Mouse (Mus musculus): Measurements from ENCODE around the gene Abcc4. TPM values are rescaled to one million over a fixed set of nuclear protein-coding genes. Genes with fewer than 3 reads are reported as not detected.

Gene Abcc4
- polyA plus RNA-seq, 1 experiment from 2014 or later = 2.0 TPM

DNA sequence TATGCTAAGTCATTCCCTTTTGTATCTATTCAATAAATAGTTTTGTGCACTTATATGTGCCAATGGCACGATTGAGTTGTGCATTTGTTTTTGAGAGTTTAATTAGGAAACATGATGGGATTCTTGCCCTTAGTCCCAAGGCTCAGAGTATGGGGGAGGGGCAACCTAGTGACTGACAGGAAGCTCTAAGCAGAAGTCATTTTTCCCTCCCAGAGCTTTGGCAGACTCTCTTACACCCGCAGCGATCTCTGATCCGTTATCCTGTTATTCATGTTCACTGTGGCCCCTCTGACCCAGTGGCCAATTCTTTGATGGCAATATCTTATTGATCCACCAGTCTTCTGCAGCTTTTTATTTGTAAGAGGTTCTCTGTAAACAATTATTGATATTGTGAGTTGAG is 253.4 kb downstream of the Abcc4 start:
- Histone ChIP-seq H3K4me2 (ENCODE audit: low read depth, low read length) (no peak overlapping the region), H3K4me1 (ENCODE audit: control insufficient read depth, insufficient read depth, low read length) (no peaks in the 10 kb centered on the region), H3K9ac (replicated peaks; ENCODE audit: low read depth, low read length) (no peak overlapping the region), H3K4me3 (ENCODE audit: low read depth, low read length) (no peak overlapping the region), H3K9me3 (ENCODE audit: control insufficient read depth, low read length) (no peaks in the 10 kb centered on the region), H3K27ac (ENCODE audit: low read depth, low read length) (no peak overlapping the region), H3K27me3 (ENCODE audit: control insufficient read depth, insufficient read depth, low read length) (no peaks in the 10 kb centered on the region), H3K36me3 (ENCODE audit: control insufficient read depth, insufficient read depth, low read length) (no peaks in the 10 kb centered on the region)
- no peak for ATAC-seq (ENCODE audit: low read depth)
- 79% methylated on average over 4 of the region's 4 CpGs for WGBS

DNA sequence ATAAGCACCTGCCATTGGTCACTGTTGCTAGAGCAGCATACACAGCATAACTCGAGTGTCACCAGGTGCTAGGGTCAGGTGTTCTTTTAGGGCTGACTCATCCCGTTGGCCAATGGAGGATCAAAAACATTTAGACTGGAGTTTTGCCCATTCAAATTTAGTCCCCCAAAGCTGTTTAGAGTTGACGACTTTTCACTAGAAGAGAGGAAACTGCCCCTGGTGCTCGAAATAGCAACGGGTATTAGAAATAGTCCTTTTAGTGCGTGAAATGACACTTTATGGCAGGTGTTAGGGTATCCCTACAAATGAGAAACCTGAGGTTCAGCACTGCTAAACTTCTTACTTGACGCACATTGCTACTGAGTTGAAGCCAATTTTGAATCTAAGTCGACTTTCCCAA is 265.9 kb downstream of the Abcc4 start:
- Histone ChIP-seq H3K36me3 (ENCODE audit: control insufficient read depth, insufficient read depth, low read length) (no peaks in the 10 kb centered on the region), H3K9ac (replicated peaks; ENCODE audit: low read depth, low read length) (no peak overlapping the region), H3K4me1 (ENCODE audit: control insufficient read depth, insufficient read depth, low read length) (no peaks in the 10 kb centered on the region), H3K4me2 (ENCODE audit: low read depth, low read length) (no peak overlapping the region), H3K4me3 (ENCODE audit: low read depth, low read length) (no peak overlapping the region), H3K27ac (ENCODE audit: low read depth, low read length) (no peak overlapping the region), H3K9me3 (ENCODE audit: control insufficient read depth, low read length) (no peaks in the 10 kb centered on the region), H3K27me3 (ENCODE audit: control insufficient read depth, insufficient read depth, low read length) (peaks cover 5% of the 10 kb centered on the region; the same call in 1 of the 2 replicates)
- 75% methylated on average over 8 of the region's 8 CpGs for WGBS
- ATAC-seq (ENCODE audit: low read depth) = no peak

DNA sequence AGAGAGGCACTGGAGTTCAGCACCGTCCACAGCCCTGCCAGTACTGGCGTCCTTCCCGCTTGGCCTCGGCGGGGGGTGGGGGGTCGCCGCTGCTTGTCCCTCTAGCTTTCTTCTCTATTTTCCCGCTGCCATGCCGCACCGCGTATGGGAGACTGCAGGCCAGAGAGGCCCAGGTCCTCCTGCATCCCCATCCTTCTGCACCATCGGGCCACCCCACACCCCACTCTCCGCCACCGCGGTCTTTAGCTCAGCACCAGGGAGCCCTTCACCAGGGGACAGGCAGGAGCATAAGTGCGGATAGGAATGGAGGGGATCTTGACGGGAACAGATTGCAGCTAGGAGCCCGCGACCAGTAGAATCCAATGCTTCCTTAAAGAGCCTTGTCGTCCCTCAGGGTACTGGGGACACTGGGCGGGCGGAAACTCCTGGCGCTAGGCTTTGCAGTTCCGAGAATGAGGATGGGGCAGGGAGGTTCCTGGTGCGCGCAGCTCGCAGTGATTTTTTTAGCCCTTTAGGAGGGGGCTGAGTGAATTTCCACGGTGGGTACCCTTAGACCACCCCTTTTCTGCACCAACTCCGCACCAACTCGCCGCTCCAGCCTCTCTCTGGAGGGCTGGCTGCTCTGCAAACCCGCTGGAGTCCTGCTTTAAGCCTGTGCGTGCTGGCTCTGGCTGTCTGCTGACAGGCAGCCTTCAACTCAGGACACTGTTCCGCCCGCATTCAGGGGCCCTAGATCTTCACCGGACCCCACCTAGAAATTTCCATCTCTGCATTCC is 268.7 kb downstream of the Abcc4 start:
- H3K9me3 ChIP-seq (ENCODE audit: control insufficient read depth, low read length) = no peaks in the 10 kb centered on the region

DNA sequence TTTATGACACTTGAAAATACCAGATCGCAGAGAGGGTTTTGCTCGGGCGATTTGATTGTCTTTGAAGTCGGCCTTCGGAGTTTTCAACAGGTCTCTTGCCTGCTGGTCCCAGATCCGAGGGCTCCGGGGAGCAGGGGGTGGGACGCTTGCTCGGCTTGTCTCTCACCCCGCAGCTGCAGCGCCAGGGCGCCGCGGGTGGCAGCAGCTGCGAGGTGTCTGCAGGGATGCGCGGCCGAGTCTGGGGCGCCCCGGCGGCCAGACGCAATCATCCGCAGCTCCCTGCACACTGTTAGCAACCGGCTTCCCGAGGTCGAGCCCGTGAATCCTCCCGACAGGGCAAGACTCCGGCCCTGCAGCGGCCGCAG is 269.2 kb downstream of the Abcc4 start:
- under 1% methylated on average over 31 of the region's 31 CpGs for WGBS
- Histone ChIP-seq H3K4me2 (ENCODE audit: low read depth, low read length) (peak overlapping the region; percentile 94), H3K36me3 (ENCODE audit: control insufficient read depth, insufficient read depth, low read length) (no peaks in the 10 kb centered on the region), H3K4me1 (ENCODE audit: control insufficient read depth, insufficient read depth, low read length) (no peaks in the 10 kb centered on the region), H3K9me3 (ENCODE audit: control insufficient read depth, low read length) (no peaks in the 10 kb centered on the region), H3K27me3 (ENCODE audit: control insufficient read depth, insufficient read depth, low read length) (peaks cover 8% of the 10 kb centered on the region), H3K27ac (ENCODE audit: low read depth, low read length) (peak overlapping the region; percentile 66), H3K9ac (replicated peaks; ENCODE audit: low read depth, low read length) (peak overlapping the region; percentile 52), H3K4me3 (ENCODE audit: low read depth, low read length) (peak overlapping the region; percentile 44)
- ATAC-seq (ENCODE audit: low read depth) = peak; percentile 87

More for the DNA sequence above, 268.7 kb downstream of the Abcc4 start:
- WGBS = under 1% methylated on average over 36 of the region's 36 CpGs
- Histone ChIP-seq H3K4me3 (ENCODE audit: low read depth, low read length) (peak overlapping the region; percentile 44), H3K27ac (ENCODE audit: low read depth, low read length) (peak overlapping the region; percentile 66), H3K36me3 (ENCODE audit: control insufficient read depth, insufficient read depth, low read length) (no peaks in the 10 kb centered on the region), H3K4me1 (ENCODE audit: control insufficient read depth, insufficient read depth, low read length) (no peaks in the 10 kb centered on the region), H3K4me2 (ENCODE audit: low read depth, low read length) (peak overlapping the region; percentile 94), H3K27me3 (ENCODE audit: control insufficient read depth, insufficient read depth, low read length) (peaks cover 8% of the 10 kb centered on the region), H3K9ac (replicated peaks; ENCODE audit: low read depth, low read length) (peak overlapping the region; percentile 52)
- peak; percentile 78 for ATAC-seq (ENCODE audit: low read depth)

DNA sequence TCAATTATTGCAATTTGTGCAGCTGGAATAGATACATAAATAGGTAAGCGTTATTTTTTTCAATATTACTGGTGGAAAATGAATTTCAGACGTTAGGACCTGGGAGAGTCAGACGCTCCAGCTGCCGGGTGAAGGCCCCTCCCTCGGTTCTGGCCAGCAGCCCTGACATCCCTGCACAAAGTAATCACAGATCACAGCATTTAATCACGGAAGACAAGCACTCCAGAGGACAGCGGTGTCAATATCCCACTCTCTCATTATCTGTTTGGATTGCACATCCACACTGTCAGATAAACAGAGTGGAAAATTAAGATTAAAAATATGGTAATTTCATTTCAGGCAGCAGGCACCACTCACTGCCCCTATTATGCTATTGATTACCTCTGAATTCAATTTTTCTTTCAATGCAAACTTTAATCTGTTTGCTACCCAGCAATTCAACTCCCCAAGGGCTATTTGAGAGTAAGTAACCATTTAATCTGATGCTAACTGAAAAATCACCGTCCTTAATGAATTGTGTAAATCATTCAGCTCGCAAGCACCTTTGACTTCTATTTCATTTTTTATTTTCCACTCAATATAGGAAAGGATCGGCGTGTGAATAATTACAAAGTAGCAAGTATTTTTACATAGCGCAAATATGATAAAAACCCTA is 270.2 kb downstream of the Abcc4 start:
- Histone ChIP-seq H3K9me3 (ENCODE audit: control insufficient read depth, low read length) (no peaks in the 10 kb centered on the region), H3K27me3 (ENCODE audit: control insufficient read depth, insufficient read depth, low read length) (peaks cover 8% of the 10 kb centered on the region)

DNA sequence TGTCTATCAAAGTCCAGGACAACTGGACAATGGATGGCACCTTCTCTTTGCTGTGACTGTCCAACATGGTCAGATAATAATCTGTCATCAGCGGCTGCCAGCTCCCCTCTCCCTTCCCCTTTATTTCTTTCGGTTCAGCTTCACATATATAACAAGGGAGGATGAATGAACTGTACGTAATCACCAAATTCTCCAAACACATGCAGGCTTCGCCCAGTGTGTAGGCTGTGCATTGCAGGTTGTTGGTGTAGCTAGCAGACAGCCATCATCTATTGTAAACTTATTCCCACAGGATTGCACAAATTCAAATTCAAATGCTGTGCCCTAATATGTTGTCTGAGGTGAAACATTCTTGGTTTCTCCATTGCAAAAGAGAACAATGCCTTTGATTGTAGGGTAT is 271.2 kb downstream of the Abcc4 start:
- Histone ChIP-seq H3K4me2 (ENCODE audit: low read depth, low read length) (no peak overlapping the region), H3K9me3 (ENCODE audit: control insufficient read depth, low read length) (no peaks in the 10 kb centered on the region), H3K9ac (replicated peaks; ENCODE audit: low read depth, low read length) (no peak overlapping the region), H3K4me1 (ENCODE audit: control insufficient read depth, insufficient read depth, low read length) (no peaks in the 10 kb centered on the region), H3K36me3 (ENCODE audit: control insufficient read depth, insufficient read depth, low read length) (no peaks in the 10 kb centered on the region), H3K4me3 (ENCODE audit: low read depth, low read length) (no peak overlapping the region), H3K27ac (ENCODE audit: low read depth, low read length) (no peak overlapping the region), H3K27me3 (ENCODE audit: control insufficient read depth, insufficient read depth, low read length) (peaks cover 6% of the 10 kb centered on the region)
- 78% methylated on average over 4 of the region's 4 CpGs for WGBS
- ATAC-seq (ENCODE audit: low read depth) = no peak

More for the DNA sequence above, 270.2 kb downstream of the Abcc4 start:
- H3K27ac ChIP-seq (ENCODE audit: low read depth, low read length) = no peak overlapping the region
- ATAC-seq (ENCODE audit: low read depth) = peak; percentile 47; the same call in 1 of the 2 replicates
- H3K4me3 ChIP-seq (ENCODE audit: low read depth, low read length) = no peak overlapping the region
- H3K9ac ChIP-seq (replicated peaks; ENCODE audit: low read depth, low read length) = no peak overlapping the region
- no peaks in the 10 kb centered on the region for H3K36me3 ChIP-seq (ENCODE audit: control insufficient read depth, insufficient read depth, low read length)
- WGBS = 13% methylated on average over 12 of the region's 12 CpGs
- H3K4me2 ChIP-seq (ENCODE audit: low read depth, low read length) = no peak overlapping the region
- H3K4me1 ChIP-seq (ENCODE audit: control insufficient read depth, insufficient read depth, low read length) = no peaks in the 10 kb centered on the region

DNA sequence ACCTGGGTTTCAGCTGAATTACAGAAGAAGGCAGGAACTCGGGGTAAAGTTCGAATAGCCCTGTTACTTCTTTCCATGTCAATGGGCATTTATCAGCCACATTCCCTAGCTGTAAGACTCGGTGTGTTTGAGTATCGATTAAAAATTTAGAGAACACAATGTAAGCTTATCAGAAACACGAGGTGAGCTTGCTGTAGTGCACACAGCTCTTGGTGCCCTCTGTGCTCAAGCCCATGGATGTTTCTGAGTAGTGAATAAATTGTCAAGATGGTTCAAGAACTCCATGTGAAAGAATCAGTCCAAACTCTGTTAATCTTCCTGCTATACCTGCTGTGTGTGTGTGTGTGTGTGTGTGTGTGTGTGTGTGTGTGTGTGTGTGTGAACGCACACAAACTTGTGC is 272.2 kb downstream of the Abcc4 start:
- WGBS = 43% methylated on average over 6 of the region's 6 CpGs
- H3K27ac ChIP-seq (ENCODE audit: low read depth, low read length) = no peak overlapping the region

More for the DNA sequence above, 272.2 kb downstream of the Abcc4 start:
- Histone ChIP-seq H3K9ac (replicated peaks; ENCODE audit: low read depth, low read length) (no peak overlapping the region), H3K27me3 (ENCODE audit: control insufficient read depth, insufficient read depth, low read length) (peaks cover 3% of the 10 kb centered on the region; the same call in 1 of the 2 replicates), H3K4me3 (ENCODE audit: low read depth, low read length) (no peak overlapping the region), H3K36me3 (ENCODE audit: control insufficient read depth, insufficient read depth, low read length) (no peaks in the 10 kb centered on the region), H3K4me2 (ENCODE audit: low read depth, low read length) (no peak overlapping the region), H3K9me3 (ENCODE audit: control insufficient read depth, low read length) (no peaks in the 10 kb centered on the region), H3K4me1 (ENCODE audit: control insufficient read depth, insufficient read depth, low read length) (no peaks in the 10 kb centered on the region)
- ATAC-seq (ENCODE audit: low read depth) = no peak
